Comparison of ENCODE assay signal across 8 mouse cellular contexts in the genomic region with DNA sequence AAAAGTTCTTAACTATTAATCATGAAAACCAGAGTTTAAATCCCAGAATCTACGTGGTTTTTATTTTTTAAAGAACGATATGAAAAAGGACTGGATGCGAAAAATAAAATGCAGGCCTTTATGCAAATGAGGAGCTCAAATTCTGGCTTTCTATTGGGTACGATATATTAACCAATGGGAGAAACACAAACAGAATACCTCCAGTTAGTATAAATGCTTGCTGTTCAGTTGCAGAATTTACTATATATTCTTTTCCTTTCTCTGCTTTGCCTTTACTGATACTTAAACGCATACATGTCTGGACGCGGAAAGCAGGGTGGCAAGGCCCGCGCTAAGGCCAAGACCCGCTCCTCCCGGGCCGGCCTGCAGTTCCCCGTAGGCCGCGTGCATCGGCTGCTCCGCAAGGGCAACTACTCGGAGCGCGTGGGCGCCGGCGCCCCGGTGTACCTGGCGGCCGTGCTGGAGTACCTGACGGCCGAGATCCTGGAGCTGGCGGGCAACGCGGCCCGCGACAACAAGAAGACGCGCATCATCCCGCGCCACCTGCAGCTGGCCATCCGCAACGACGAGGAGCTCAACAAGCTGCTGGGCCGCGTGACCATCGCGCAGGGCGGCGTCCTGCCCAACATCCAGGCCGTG. TPM values are rescaled to one million over a fixed set of nuclear protein-coding genes. Genes with fewer than 3 reads are reported as not detected.
DNase-seq lines count a peak whose midpoint lies in the region; ATAC-seq and TF ChIP-seq lines count a peak whose summit lies in the region.
"Not testable (repeated sequence)": the region's sequence is repeated elsewhere in the genome, so short reads cannot be mapped to it uniquely, and the experiment has no call there.

Hist1h2ab (plus strand) TSS at position 288 of the 639 bp plus-strand sequence.

- H3K4me2 ChIP-seq in hindbrain, postnatal 0 days (ENCODE audit: low read depth, low read length), result peak within 1 kb of the TSS; percentile 71

- intact Hi-C loops in gastrocnemius, postnatal 14 days (cut with DNase I; ENCODE audit: low total_unique reads), result not testable (repeated sequence)

- DNase-seq in gastrocnemius, postnatal 14 days, result not testable (repeated sequence)
- DNase-seq in hindbrain, postnatal 0 days (ENCODE audit: low spot score), result peak; percentile 83
- peak in 1 of 2 experiments; percentile 52 for DNase-seq in left cerebral cortex, adult 8-10 months (ENCODE audit: low spot score in 2 of 2)
- DNase-seq in lung, postnatal 36 days, result peak; percentile 59
- peak; percentile 87 for DNase-seq in retina, embryonic 14.5 days (ENCODE audit: low spot score)
- DNase-seq in thymus, postnatal 36 days, result peak; percentile 67 to 76

- peak within 1 kb of the TSS; percentile 40; the same call in 1 of the 2 replicates for H3K9ac ChIP-seq in hindbrain, postnatal 0 days (replicated peaks; ENCODE audit: low read length)

- not testable (repeated sequence) for H3K4me1 ChIP-seq in hindbrain, postnatal 0 days (ENCODE audit: insufficient read depth, low read length)

- ATAC-seq in activated CD4-positive, CD25-positive, alpha-beta regulatory T cell, adult 4 months, result peak; percentile 38
- ATAC-seq in common myeloid progenitor, adult 5-6 weeks (replicated peaks; ENCODE audit: low read depth, poor library complexity, severe bottlenecking), result peak; percentile 53
- peak; percentile 61 for ATAC-seq in hindbrain, postnatal 0 days

- not testable (repeated sequence) for H3K27me3 ChIP-seq in hindbrain, postnatal 0 days (ENCODE audit: insufficient read depth, low read length)

- 0 out of 2 replicates have a peak, but pooled peaks have one; percentile 7 for TF ChIP-seq CTCF in hindbrain, postnatal 0 days (IDR thresholded peaks at IDR 0.05; ENCODE audit: low read depth)

- not testable (repeated sequence) for H3K9me3 ChIP-seq in hindbrain, postnatal 0 days (ENCODE audit: low read length)

- H3K4me3 ChIP-seq in hindbrain, postnatal 0 days (ENCODE audit: low read length), result peak within 1 kb of the TSS; percentile 40

- under 1% methylated on average over 25 of the region's 47 CpGs for WGBS in hindbrain, postnatal 0 days

- not testable (repeated sequence) for H3K36me3 ChIP-seq in hindbrain, postnatal 0 days (ENCODE audit: insufficient read depth, low read length)

- H3K27ac ChIP-seq in hindbrain, postnatal 0 days, result peak within 1 kb of the TSS; percentile 92

RNA-seq across cellular contexts. Expression of gene Hist1h2ab, which starts in this region (rescaled TPM):
- polyA plus RNA-seq in activated CD4-positive, CD25-positive, alpha-beta regulatory T cell, adult 4 months (2017; shearing (Covaris generic)), result 1 to 10 TPM; 9.5 to 10.0 TPM
- 2,765 and 2,805 TPM in 2 replicates for total RNA-seq in common myeloid progenitor, adult 5-6 weeks (2017)
- 10 to 100 TPM; 67.6 to 81.2 TPM for total RNA-seq in gastrocnemius, postnatal 14 days (2021)
- 349 and 438 TPM in 2 replicates for total RNA-seq in hindbrain, postnatal 0 days (2014; rRNA removed)
- 7.4 and 10.4 TPM in 2 replicates for polyA plus RNA-seq in hindbrain, postnatal 0 days (2015; fragmentation: Nextera tagmentation; extraction: Ambion mirVana)
- total RNA-seq in left cerebral cortex, adult 8-10 months (2022), result 10 to 100 TPM; 18.4 to 30.4 (median 21.0) TPM
